Mouse (Mus musculus): ENCODE results near the gene Tgfa.

Tgfa gene

DNA sequence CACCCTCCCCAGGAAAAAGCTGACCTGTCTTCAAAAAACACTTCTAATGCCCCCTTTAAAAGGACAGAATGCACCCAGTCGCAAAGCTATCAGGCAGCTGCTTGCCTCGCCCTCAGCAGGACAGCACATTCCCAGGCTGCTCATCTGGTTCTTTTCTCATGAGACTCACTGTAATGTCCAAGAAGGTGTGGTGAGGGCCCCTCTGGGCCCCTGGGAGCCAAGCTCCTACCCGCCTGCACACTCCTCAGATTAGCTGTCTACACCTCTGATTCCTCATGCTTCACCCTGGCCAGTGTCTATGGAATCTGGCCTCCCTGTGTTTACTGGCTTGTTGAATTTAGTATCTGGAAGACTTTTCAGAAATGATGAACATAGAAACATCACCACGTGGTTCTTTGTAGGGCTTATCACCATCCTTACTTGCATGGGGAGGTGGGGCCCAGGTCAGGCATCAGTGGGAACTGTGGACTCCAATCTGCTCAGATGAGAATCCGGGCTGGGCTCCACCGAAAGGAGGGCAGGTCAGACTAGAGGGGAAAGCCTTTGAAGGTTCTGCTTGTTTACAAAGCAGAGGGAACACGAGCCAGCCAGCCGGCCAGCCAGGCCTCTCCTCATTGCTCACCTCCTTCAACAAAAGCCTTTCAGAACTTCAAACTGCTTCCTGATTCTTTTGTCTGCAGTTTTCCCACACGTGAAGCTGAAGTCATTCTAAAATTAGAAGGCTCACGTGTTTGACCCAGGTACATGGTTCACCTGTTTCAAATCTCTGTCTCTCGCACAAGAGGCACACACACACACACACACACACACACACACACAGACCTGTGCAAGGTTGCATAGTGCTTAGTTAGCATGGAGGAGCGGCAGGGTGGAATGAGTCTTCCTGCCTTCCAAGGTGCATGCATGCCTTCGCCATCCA is 38.7 kb downstream of the Tgfa start:
- peak; percentile 77 for DNase-seq

GRCm38 (mm10) chr6:86244866-86245265 is 49.8 kb downstream of the Tgfa start:
- DNase-seq: no peak

GRCm38 (mm10) chr6:86245965-86246364 is 50.9 kb downstream of the Tgfa start:
- no peak for DNase-seq

GRCm38 (mm10) chr6:86248562-86248961 is 53.5 kb downstream of the Tgfa start:
- DNase-seq: no peak

DNA sequence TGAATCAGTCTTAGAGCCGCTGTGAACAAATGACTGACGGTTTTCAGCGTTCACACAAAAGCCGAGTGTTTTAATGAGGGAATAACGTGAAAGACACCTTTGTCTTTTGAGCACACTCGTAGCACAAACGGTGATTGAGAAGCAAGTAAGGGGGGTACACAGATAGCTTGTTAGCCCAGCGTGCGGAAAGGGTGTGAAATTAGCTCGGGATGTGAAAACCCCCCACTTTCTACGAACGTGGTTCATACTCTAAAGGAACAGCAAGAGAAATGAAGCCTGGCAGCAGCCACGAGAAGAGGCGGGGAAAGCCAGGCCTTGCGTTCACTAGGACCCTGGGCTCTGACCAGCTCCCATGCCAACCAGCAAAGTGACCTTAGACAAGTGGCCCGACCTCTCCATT is 54.0 kb downstream of the Tgfa start:
- DNase-seq: no peak

GRCm38 (mm10) chr6:86250236-86250635 is 55.2 kb downstream of the Tgfa start:
- DNase-seq: no peak

GRCm38 (mm10) chr6:86250830-86251229 is 55.8 kb downstream of the Tgfa start:
- DNase-seq: no peak

- DNase-seq: no peak
Measured at GRCm38 (mm10) chr6:86252176-86253125, 57.4 kb downstream of the Tgfa start.

- DNase-seq: no peak
Measured at GRCm38 (mm10) chr6:86255899-86256298, 60.9 kb downstream of the Tgfa start.

- DNase-seq: no peak
Measured at GRCm38 (mm10) chr6:86259242-86259641, 64.2 kb downstream of the Tgfa start.

DNA sequence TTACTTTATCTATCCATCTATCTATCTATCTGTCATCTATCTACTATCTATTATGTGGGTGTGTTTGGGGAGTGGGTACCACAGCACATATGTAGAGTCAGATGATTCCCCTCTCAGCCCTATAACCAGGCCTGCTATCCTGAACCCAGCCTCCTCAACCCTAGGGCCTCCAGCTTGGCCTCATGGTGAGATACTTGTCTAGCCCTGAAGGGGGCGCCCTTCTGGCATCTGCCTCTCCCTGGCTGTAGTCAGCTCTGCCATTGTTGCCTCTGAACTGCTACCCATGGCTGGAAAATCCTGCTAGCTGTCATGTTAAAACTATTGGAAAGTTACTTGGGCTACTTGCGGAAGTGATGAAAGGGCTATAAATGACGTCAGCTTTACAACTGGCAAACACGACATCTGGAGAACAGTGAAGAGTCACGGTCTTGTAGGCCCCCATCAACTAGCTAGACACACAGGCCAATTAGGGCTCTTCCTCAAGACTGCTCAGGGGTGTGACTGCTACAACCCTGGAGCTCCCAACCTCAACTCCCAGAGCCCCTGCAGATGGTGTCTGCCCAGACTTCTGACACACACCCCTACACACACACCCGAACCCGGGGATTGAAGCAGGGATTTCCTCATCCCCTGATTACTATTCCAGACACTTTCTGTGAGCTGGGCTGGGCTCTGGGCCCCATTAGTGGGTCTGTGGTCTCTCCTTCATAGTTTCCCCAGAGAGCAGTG is 65.5 kb downstream of the Tgfa start:
- DNase-seq: no peak

- peak; percentile 5 for DNase-seq
Measured at GRCm38 (mm10) chr6:86266786-86267185, 71.8 kb downstream of the Tgfa start.

- no peak for DNase-seq
Measured at GRCm38 (mm10) chr6:86270373-86271068, 75.5 kb downstream of the Tgfa start.

DNA sequence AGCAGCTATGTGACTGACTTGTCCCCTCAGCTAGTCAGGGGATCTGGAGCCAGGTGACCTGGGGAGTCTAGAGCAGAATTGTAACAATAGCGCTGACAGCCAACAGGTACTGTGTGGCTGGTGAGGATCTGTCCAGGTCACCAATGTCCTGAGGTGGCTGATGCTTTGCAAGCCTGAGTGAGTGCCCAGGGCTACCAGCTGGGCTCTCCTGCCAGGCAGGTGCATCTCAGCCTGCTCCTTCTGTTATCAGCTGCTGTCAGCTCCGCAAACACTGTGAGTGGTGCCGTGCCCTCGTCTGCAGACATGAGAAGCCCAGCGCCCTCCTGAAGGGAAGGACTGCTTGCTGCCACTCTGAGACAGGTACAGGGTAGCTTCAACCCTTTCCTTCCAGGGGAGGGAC is 76.1 kb downstream of the Tgfa start:
- no peak for DNase-seq

DNA sequence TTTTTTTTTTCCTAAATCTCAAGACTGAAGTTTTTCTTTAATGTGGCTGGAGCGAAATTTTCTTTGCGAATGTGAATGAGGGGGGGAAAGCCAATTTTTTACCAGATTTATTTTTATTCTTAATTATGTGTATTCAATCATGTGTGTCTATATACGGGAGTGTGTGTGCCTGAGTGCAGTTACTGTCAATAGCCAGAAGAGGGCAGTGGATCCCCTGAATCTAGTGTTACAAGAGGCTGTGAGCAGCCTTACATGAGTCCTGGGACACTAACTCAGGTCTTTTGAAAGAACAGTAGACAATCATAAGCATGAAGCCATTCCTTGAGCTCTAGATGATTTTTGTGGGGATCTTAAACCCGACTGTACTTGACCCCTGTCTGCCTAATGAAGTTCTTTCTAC is 80.7 kb downstream of the Tgfa start:
- no peak for DNase-seq

- DNase-seq: no peak
Measured at GRCm38 (mm10) chr6:86276816-86277215, 81.8 kb downstream of the Tgfa start.

GRCm38 (mm10) chr6:86277620-86278019 is 82.6 kb downstream of the Tgfa start:
- DNase-seq: no peak

DNA sequence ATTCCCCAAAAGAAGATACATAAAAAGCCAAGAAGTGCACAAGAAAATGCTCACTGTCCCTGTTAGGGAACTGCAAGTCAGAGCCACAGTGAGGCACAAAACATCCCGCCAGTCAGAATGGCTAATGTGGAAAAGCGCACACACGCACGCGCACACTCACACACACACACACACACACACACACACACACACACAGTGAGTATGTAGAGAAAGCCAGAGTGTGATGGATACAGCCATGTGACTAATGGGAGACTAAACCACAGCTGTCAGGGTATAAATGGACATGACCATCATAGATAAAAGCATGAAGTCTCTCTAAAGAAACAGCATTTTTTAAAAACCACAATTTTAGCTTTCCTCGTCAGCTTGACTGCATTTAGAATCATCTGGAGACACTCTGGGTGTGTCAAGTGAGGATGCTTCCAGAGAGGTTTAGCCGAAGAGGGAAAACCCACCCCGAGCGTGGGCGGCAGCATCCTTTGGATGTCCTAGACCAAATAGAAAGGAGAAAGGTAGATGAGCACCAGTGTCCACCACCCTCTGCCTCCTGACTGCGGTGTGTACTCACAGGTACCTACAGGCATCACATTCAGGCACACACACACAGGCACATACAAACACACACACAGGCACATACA is 86.7 kb downstream of the Tgfa start:
- DNase-seq: no peak

DNA sequence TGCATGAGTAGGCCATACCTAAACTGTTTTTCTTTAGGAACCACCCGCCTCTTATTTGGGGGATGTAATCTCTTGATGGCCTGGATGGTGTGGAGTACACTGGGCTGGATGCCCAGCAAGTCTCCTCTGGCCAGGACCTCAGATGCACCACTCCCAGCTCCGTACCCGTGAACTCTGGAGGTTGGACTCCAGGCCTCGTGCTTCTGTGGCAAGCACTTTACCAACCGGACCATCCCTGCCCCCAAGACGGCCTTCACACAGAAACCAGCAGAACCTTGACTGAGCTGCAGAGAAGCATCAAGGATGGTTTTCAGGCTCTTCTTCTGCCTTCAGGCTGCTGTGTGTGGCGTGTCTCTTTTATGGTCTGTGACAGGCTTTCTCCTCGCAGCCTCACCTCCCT is 98.3 kb downstream of the Tgfa start:
- no peak for DNase-seq

DNA sequence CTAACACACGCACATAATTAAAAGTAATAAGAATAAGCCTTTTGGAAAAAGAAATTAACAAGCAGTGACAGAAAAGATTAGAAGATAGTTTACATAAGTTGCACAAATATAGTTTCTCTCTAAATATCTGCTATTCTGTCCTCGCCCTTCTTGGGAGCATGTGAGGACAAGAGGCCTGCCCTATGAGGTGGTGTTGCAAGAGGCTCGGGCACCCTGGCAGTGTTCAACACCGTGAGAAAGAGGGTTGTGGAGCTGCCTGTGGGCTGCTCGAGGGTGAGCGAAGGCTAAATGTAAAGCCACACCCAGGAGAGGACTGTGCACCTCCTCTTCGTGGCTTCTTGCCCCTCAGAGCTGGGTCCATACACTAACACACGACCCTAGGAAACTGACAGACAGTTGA is 100.4 kb downstream of the Tgfa start:
- peak; percentile 13 for DNase-seq

DNA sequence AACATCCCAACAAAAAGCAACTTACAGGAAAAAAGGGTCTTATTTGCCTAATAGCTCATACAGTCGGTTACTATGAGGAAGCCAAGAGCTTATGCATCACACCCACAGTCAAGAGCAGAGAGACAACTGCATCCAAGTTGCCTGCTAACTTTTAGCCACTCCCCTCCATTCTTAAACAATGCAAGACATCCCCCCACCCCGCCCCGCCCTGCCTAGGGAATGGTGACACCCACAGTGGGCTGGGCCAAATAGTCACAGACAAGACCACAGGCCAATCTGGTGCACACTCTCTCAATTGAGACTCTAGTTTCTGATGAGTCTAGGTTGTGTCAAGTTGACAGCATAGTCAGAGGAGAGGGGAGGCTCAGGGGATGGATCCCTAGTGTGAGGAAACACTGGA is 101.1 kb downstream of the Tgfa start:
- DNase-seq: no peak

- no peak for DNase-seq
Measured at GRCm38 (mm10) chr6:86296938-86297337, 101.9 kb downstream of the Tgfa start.
